Mouse (Mus musculus): ENCODE data around the gene Mllt1.

DNA sequence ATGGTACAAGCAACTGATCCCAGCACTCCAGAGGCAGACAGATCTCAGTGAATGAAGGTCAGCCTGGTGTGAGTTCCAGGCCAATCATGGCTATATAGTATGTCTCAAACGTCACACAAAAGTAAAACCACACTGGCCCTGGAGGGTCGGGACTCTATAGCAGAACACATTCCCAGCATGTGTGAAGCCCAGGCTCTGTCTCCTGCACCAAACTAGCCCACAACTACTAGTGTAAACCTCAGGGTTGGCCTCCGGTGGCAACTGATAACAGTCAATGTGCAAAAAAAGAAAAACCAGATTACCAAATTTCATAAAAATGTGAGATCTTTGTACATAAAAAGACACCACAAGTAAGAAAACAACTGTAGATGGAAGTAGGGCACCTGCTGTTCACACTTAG, 22.2 kb downstream of the Mllt1 start:
- no peak for TF ChIP-seq CTCF (IDR thresholded peaks at IDR 0.05; ENCODE audit: low read depth)
- TF ChIP-seq EP300 (optimal IDR thresholded peaks at IDR 0.05): no peak

Measured in stomach, postnatal 0 days (tissue).